Mouse (Mus musculus) MEL (cell line): ENCODE measurements around the gene Acp1.
A peak's percentile ranks its signal among the peaks of the same experiment; 100 is the strongest.

Source experiments
- HCFC1 ChIP-seq: IDR thresholded peaks from 2 replicates; pipeline ENCODE4 v1.6.1; 2012; ENCODE audit warnings: low read depth, mild to moderate bottlenecking, inconsistent platforms, low read length, improper control_type of control experiment, moderate library complexity
- NELFE ChIP-seq: IDR thresholded peaks from 2 replicates; pipeline ENCODE4 v1.6.1; 2011; ENCODE audit warnings: low read depth, low read length, improper control_type of control experiment
- NRF1 ChIP-seq: IDR thresholded peaks from 2 replicates; pipeline ENCODE4 v1.6.1; 2014; ENCODE audit warnings: low read depth, mild to moderate bottlenecking, inconsistent platforms, low read length, improper control_type of control experiment, moderate library complexity; ENCODE audit not compliant: poor library complexity, insufficient read depth, severe bottlenecking
- POLR2AphosphoS5 ChIP-seq: IDR thresholded peaks from 2 replicates; pipeline ENCODE4 v1.6.1; 2012; ENCODE audit warnings: low read depth, borderline replicate concordance, mild to moderate bottlenecking, inconsistent platforms, low read length, moderate library complexity, mixed read lengths
- RAD21 ChIP-seq: IDR thresholded peaks from 2 replicates; pipeline ENCODE4 v1.6.1; 2011; ENCODE audit warnings: mild to moderate bottlenecking, low read depth, low read length, improper control_type of control experiment
- ZC3H11A ChIP-seq: IDR thresholded peaks from 2 replicates; pipeline ENCODE4 v1.6.1; 2012; ENCODE audit warnings: low read depth, mild to moderate bottlenecking, inconsistent platforms, low read length, improper control_type of control experiment

DNA sequence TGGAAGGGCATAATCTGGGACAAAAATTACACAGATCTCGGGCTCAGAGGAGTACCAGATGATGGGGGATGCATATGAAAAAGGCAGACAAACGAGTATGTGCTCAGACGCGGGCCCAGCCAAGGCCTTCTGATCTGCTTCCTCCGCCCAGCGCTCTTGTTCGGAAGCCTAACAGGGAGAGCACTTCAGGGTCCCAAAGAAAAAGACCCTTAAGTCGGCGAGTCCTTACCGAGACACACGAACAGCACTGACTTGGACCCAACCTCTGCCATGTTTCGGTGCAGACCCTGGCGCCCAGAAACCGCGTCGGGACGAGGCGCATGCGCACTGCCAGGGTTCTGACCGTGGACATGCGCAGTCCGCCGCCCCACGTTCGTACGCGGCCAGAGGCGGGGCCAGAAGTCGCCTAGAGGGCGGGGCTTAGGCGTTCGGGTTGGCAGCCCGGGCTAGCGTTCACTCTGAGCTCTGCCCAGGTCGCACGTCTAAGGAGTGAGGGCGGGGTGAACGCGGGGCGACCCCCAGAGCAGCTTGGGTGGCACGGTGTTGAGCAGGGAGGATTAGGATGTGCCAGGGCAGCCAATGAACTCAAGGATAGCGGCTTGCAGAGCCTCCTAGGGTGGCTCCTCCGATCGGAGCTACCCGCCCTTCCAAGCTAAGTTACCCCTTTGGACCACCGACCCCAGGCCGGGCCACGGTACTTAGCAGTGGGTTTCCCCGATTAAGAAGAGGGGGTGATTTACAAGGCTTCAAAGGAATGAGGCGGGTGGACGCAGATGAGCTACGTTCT is at the start of gene Acp1, which contains the start of gene Sh3yl1:
- TF ChIP-seq ZC3H11A (no peak), POLR2AphosphoS5 (no peak), HCFC1 (peak; percentile 80), NRF1 (peak; percentile 88), NELFE (peak; percentile 75), RAD21 (no peak)
